Mouse (Mus musculus) embryonic fibroblast, embryonic 13.5 days (primary cell): ENCODE data around the gene Rpap2.

ENCODE experiments used
- CTCF ChIP-seq: IDR thresholded peaks from 2 replicates; pipeline ENCODE4 v1.5.1; 2011; ENCODE audit warnings: mild to moderate bottlenecking, control low read depth, low read length, moderate library complexity, borderline replicate concordance; ENCODE audit not compliant: insufficient read depth
- POLR2A ChIP-seq: IDR thresholded peaks from 2 replicates; pipeline ENCODE4 v1.6.1; 2011; ENCODE audit warnings: low read depth, mild to moderate bottlenecking, control low read depth, low read length, moderate library complexity

DNA sequence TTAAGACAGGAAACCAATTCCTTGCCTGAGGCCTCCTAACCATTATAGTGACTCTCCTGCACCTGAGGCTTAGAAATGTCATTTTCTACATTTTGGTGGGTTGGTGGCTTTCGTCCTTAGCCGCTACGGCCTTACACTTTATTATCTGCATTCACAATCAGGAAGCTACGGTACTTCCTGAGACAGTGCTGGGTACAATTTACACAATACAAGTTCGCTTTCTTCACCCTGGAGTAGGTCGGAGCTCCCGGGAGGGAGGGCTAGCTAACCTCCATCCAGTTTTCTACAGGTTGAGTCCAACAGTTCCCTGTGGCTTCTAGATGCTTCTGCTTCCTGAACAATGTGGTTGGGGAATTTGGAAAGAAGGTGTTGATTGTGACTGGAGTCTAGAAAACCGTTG is 101.7 kb downstream of the Rpap2 start:
- no peak for TF ChIP-seq CTCF
- no peak for TF ChIP-seq POLR2A
